Mouse (Mus musculus) liver, postnatal 0 days (tissue): ENCODE data around the gene Plekhg1.

Source experiments
- CTCF ChIP-seq: sonication (generic); IDR thresholded peaks from 2 replicates; pipeline ENCODE4 v1.5.1; 2016; ENCODE audit warnings: antibody characterized with exemption, low read depth
- EP300 ChIP-seq: IDR thresholded peaks from 2 replicates; pipeline ENCODE4 v1.6.1; 2016; ENCODE audit warnings: antibody characterized with exemption, low read depth, mild to moderate bottlenecking

- TF ChIP-seq CTCF (no peak), EP300 (no peak)
These were observed 148.3 kb downstream of the Plekhg1 start for GRCm38 (mm10) chr10:3888510-3888909.
